Mouse (Mus musculus): ENCODE measurements around the gene Iscu. TPM values are rescaled to one million over a fixed set of nuclear protein-coding genes. Genes with fewer than 3 reads are reported as not detected.
"Not testable (repeated sequence)": the region's sequence is repeated elsewhere in the genome, so short reads cannot be mapped to it uniquely, and the experiment has no call there.

The Iscu gene
- polyA plus RNA-seq, 1 experiment from 2014 or later, result 109 TPM

- peak; percentile 32; the same call in 1 of the 2 replicates for ATAC-seq
- H3K27ac ChIP-seq (ENCODE audit: low read depth), result no peak overlapping the region
These were observed 33.9 kb downstream of the Iscu start for GRCm38 (mm10) chr5:113806414-113806813.

GRCm38 (mm10) chr5:113807712-113808111 is 35.2 kb downstream of the Iscu start:
- WGBS (ENCODE audit: insufficient replicate concordance), result 58% methylated on average over 9 of the region's 9 CpGs
- Histone ChIP-seq H3K27ac (ENCODE audit: low read depth) (no peak overlapping the region; the same call in 1 of the 2 replicates), H3K4me3 (ENCODE audit: low read depth, low read length) (no peak overlapping the region), H3K9me3 (ENCODE audit: low read length) (no peaks in the 10 kb centered on the region), H3K27me3 (ENCODE audit: insufficient read depth, low read length) (no peaks in the 10 kb centered on the region), H3K36me3 (replicated peaks; ENCODE audit: insufficient read depth, low read length) (no peaks in the 10 kb centered on the region), H3K4me2 (ENCODE audit: low read depth, low read length) (no peak overlapping the region), H3K9ac (replicated peaks) (no peak overlapping the region), H3K4me1 (ENCODE audit: insufficient read depth) (peaks cover 16% of the 10 kb centered on the region)
- ATAC-seq (no peak), DNase-seq (no peak)
- TF ChIP-seq CTCF (IDR thresholded peaks at IDR 0.05; ENCODE audit: low read depth) (no peak), EP300 (IDR thresholded peaks at IDR 0.05; ENCODE audit: low read depth) (no peak)

More at GRCm38 (mm10) chr5:113806414-113806813, 33.9 kb downstream of the Iscu start:
- WGBS (ENCODE audit: insufficient replicate concordance), result 10% methylated on average over 10 of the region's 10 CpGs
- Histone ChIP-seq H3K4me2 (ENCODE audit: low read depth, low read length) (no peak overlapping the region), H3K9ac (replicated peaks) (no peak overlapping the region), H3K4me1 (ENCODE audit: insufficient read depth) (peaks cover 16% of the 10 kb centered on the region), H3K9me3 (ENCODE audit: low read length) (no peaks in the 10 kb centered on the region), H3K4me3 (ENCODE audit: low read depth, low read length) (no peak overlapping the region), H3K27me3 (ENCODE audit: insufficient read depth, low read length) (no peaks in the 10 kb centered on the region), H3K36me3 (replicated peaks; ENCODE audit: insufficient read depth, low read length) (no peaks in the 10 kb centered on the region)
- no peak for DNase-seq
- no peak for TF ChIP-seq CTCF (IDR thresholded peaks at IDR 0.05; ENCODE audit: low read depth)
- no peak for TF ChIP-seq EP300 (IDR thresholded peaks at IDR 0.05; ENCODE audit: low read depth)

GRCm38 (mm10) chr5:113808177-113808576 is 35.6 kb downstream of the Iscu start:
- Histone ChIP-seq H3K4me2 (ENCODE audit: low read depth, low read length) (no peak overlapping the region), H3K36me3 (replicated peaks; ENCODE audit: insufficient read depth, low read length) (no peaks in the 10 kb centered on the region), H3K9ac (replicated peaks) (no peak overlapping the region), H3K4me1 (ENCODE audit: insufficient read depth) (peaks cover 18% of the 10 kb centered on the region), H3K27me3 (ENCODE audit: insufficient read depth, low read length) (no peaks in the 10 kb centered on the region), H3K9me3 (ENCODE audit: low read length) (no peaks in the 10 kb centered on the region), H3K4me3 (ENCODE audit: low read depth, low read length) (no peak overlapping the region), H3K27ac (ENCODE audit: low read depth) (no peak overlapping the region)
- WGBS (ENCODE audit: insufficient replicate concordance), result 59% methylated on average over 2 of the region's 2 CpGs
- TF ChIP-seq EP300 (IDR thresholded peaks at IDR 0.05; ENCODE audit: low read depth) (no peak), CTCF (IDR thresholded peaks at IDR 0.05; ENCODE audit: low read depth) (no peak)
- no peak for ATAC-seq
- no peak for DNase-seq

GRCm38 (mm10) chr5:113810111-113810510 is 37.6 kb downstream of the Iscu start:
- Histone ChIP-seq H3K9me3 (ENCODE audit: low read length) (no peaks in the 10 kb centered on the region), H3K9ac (replicated peaks) (no peak overlapping the region), H3K4me2 (ENCODE audit: low read depth, low read length) (no peak overlapping the region), H3K27ac (ENCODE audit: low read depth) (no peak overlapping the region), H3K27me3 (ENCODE audit: insufficient read depth, low read length) (no peaks in the 10 kb centered on the region), H3K4me3 (ENCODE audit: low read depth, low read length) (no peak overlapping the region), H3K36me3 (replicated peaks; ENCODE audit: insufficient read depth, low read length) (no peaks in the 10 kb centered on the region), H3K4me1 (ENCODE audit: insufficient read depth) (peaks cover 12% of the 10 kb centered on the region; the same call in 1 of the 2 replicates)
- TF ChIP-seq EP300 (IDR thresholded peaks at IDR 0.05; ENCODE audit: low read depth), result no peak
- TF ChIP-seq CTCF (IDR thresholded peaks at IDR 0.05; ENCODE audit: low read depth), result no peak
- 64% methylated on average over 4 of the region's 4 CpGs for WGBS (ENCODE audit: insufficient replicate concordance)
- no peak for DNase-seq
- no peak for ATAC-seq

GRCm38 (mm10) chr5:113811824-113812420 is 39.4 kb downstream of the Iscu start:
- WGBS (ENCODE audit: insufficient replicate concordance), result 19% methylated on average over 11 of the region's 12 CpGs
- not testable (repeated sequence) for H3K27ac ChIP-seq (ENCODE audit: low read depth); H3K9me3 ChIP-seq (ENCODE audit: low read length); H3K4me2 ChIP-seq (ENCODE audit: low read depth, low read length); DNase-seq; H3K9ac ChIP-seq (replicated peaks); H3K36me3 ChIP-seq (replicated peaks; ENCODE audit: insufficient read depth, low read length); H3K27me3 ChIP-seq (ENCODE audit: insufficient read depth, low read length); ATAC-seq; H3K4me3 ChIP-seq (ENCODE audit: low read depth, low read length)
- peaks cover 17% of the 10 kb centered on the region; the same call in 1 of the 2 replicates for H3K4me1 ChIP-seq (ENCODE audit: insufficient read depth)
- TF ChIP-seq CTCF (IDR thresholded peaks at IDR 0.05; ENCODE audit: low read depth), result peak; percentile 62

GRCm38 (mm10) chr5:113812638-113813037 is 40.1 kb downstream of the Iscu start:
- ATAC-seq (no peak), DNase-seq (no peak)
- Histone ChIP-seq H3K27me3 (ENCODE audit: insufficient read depth, low read length) (no peaks in the 10 kb centered on the region), H3K9ac (replicated peaks) (no peak overlapping the region), H3K4me2 (ENCODE audit: low read depth, low read length) (no peak overlapping the region), H3K4me3 (ENCODE audit: low read depth, low read length) (no peak overlapping the region), H3K4me1 (ENCODE audit: insufficient read depth) (peaks cover 17% of the 10 kb centered on the region; the same call in 1 of the 2 replicates), H3K27ac (ENCODE audit: low read depth) (no peak overlapping the region), H3K36me3 (replicated peaks; ENCODE audit: insufficient read depth, low read length) (no peaks in the 10 kb centered on the region), H3K9me3 (ENCODE audit: low read length) (no peaks in the 10 kb centered on the region)
- 64% methylated on average over 2 of the region's 2 CpGs for WGBS (ENCODE audit: insufficient replicate concordance)
- TF ChIP-seq EP300 (IDR thresholded peaks at IDR 0.05; ENCODE audit: low read depth) (no peak), CTCF (IDR thresholded peaks at IDR 0.05; ENCODE audit: low read depth) (no peak)

Data from liver, postnatal 0 days (tissue).